Mouse (Mus musculus) neural tube, embryonic 15.5 days (tissue): Measurements from ENCODE around the gene Arl3. TPM values are rescaled to one million over a fixed set of nuclear protein-coding genes. Genes with fewer than 3 reads are reported as not detected.

ENCODE experiments used
- ATAC-seq: fragments of 200-750 bp; cut with Nextera tagmentation; 2 replicates; pipeline ENCODE4 v1.8.0; 2017; ENCODE audit warnings: mild to moderate bottlenecking, moderate TSS enrichment, moderate library complexity; ENCODE audit not compliant: low FRiP score
- H3K27ac ChIP-seq: fragments of 300-500 bp; sonication (generic); replicated peaks from 2 replicates; pipeline ENCODE4 v1.5.1; 2015; ENCODE audit warnings: mild to moderate bottlenecking, inconsistent platforms
- H3K27me3 ChIP-seq: fragments of 300-500 bp; sonication (generic); replicated peaks from 2 replicates; pipeline ENCODE4 v1.6.1; 2015; ENCODE audit warnings: inconsistent platforms
- H3K36me3 ChIP-seq: fragments of 300-500 bp; sonication (generic); 2 replicates; pipeline ENCODE4 v1.6.1; 2015; ENCODE audit warnings: inconsistent platforms
- H3K4me1 ChIP-seq: fragments of 300-500 bp; sonication (generic); 2 replicates; pipeline ENCODE4 v1.6.1; 2015; ENCODE audit warnings: inconsistent platforms
- H3K4me2 ChIP-seq: fragments of 300-500 bp; sonication (generic); 2 replicates; pipeline ENCODE4 v1.6.1; 2015; ENCODE audit warnings: inconsistent platforms, mild to moderate bottlenecking, moderate library complexity
- H3K4me3 ChIP-seq: fragments of 300-500 bp; sonication (generic); replicated peaks from 2 replicates; pipeline ENCODE4 v1.5.1; 2015; ENCODE audit warnings: mild to moderate bottlenecking, inconsistent platforms
- H3K9ac ChIP-seq: fragments of 300-500 bp; sonication (generic); replicated peaks from 2 replicates; pipeline ENCODE4 v1.6.1; 2015; ENCODE audit warnings: mild to moderate bottlenecking, inconsistent platforms
- H3K9me3 ChIP-seq: fragments of 300-500 bp; sonication (generic); replicated peaks from 2 replicates; pipeline ENCODE4 v1.6.1; 2016; ENCODE audit warnings: inconsistent platforms
- WGBS: fragments of 180-500 bp; shearing (Covaris S2); methylation state at CpG from one replicate; pipeline ENCODE4 v1.1.7; 2015; ENCODE audit warnings: mixed read lengths; 5-methylcytosine and 5-hydroxymethylcytosine counted together
- polyA plus RNA-seq: library from polyadenylated mRNA; unstranded; fragments of >200 nt; fragmentation: Nextera tagmentation; extraction: Ambion mirVana; gene quantifications from 2 replicates; pipeline ENCODE4 v1.2.1, GENCODE M21; 2015

The Arl3 gene
- polyA plus RNA-seq, 1 experiment from 2014 or later = 208 TPM

DNA sequence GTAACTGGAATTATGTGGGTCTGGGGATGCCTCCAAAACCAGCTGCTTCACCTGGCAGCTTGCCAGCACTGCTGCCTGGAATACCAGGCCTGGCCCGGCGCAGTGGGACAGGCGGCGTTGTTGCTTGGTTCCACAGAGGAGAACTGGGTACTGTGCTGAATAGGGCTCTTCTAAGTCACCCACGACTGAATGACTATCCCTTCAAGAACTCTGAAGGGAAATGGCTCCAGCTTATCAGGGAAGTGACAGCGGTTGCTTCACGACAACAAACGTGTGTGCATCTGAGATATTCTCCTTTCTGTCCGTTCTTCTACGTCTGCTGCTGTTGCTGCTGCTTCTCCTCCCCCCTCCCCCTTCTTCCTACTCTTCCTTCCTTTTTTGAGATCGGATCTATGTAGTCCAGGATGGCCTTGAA lies 19.4 kb downstream of the Arl3 start:
- WGBS = 31% methylated on average over 11 of the region's 11 CpGs
- Histone ChIP-seq H3K27ac (peak overlapping the region; percentile 54), H3K4me1 (peaks cover 13% of the 10 kb centered on the region), H3K36me3 (peaks cover 52% of the 10 kb centered on the region), H3K9me3 (no peaks in the 10 kb centered on the region), H3K27me3 (no peaks in the 10 kb centered on the region), H3K9ac (no peak overlapping the region), H3K4me3 (no peak overlapping the region), H3K4me2 (peak overlapping the region; percentile 4; the same call in 1 of the 2 replicates)
- 0 out of 2 replicates have a peak, but pooled peaks have one; percentile 74 for ATAC-seq

GRCm38 (mm10) chr19:46552496-46552895 lies 20.5 kb downstream of the Arl3 start:
- WGBS = 87% methylated on average over 3 of the region's 4 CpGs
- no peak overlapping the region for H3K9ac ChIP-seq
- no peak for ATAC-seq
- peaks cover 52% of the 10 kb centered on the region for H3K36me3 ChIP-seq
- peaks cover 18% of the 10 kb centered on the region for H3K4me1 ChIP-seq
- no peak overlapping the region for H3K4me3 ChIP-seq
- H3K9me3 ChIP-seq = no peaks in the 10 kb centered on the region
- no peaks in the 10 kb centered on the region for H3K27me3 ChIP-seq
- H3K4me2 ChIP-seq = no peak overlapping the region
- H3K27ac ChIP-seq = no peak overlapping the region

- Histone ChIP-seq H3K9ac (no peak overlapping the region), H3K4me2 (no peak overlapping the region), H3K36me3 (peaks cover 37% of the 10 kb centered on the region), H3K9me3 (no peaks in the 10 kb centered on the region), H3K4me3 (no peak overlapping the region), H3K27me3 (no peaks in the 10 kb centered on the region), H3K27ac (no peak overlapping the region), H3K4me1 (peaks cover 18% of the 10 kb centered on the region)
- ATAC-seq = no peak
- WGBS = 92% methylated on average over 4 of the region's 4 CpGs
Measured at GRCm38 (mm10) chr19:46550385-46550784, 22.6 kb downstream of the Arl3 start.

- Histone ChIP-seq H3K27ac (peak overlapping the region; percentile 52), H3K4me1 (peaks cover 8% of the 10 kb centered on the region), H3K36me3 (peaks cover 43% of the 10 kb centered on the region), H3K27me3 (no peaks in the 10 kb centered on the region), H3K4me2 (no peak overlapping the region; the same call in 1 of the 2 replicates), H3K9ac (no peak overlapping the region), H3K9me3 (no peaks in the 10 kb centered on the region), H3K4me3 (no peak overlapping the region)
- no peak for ATAC-seq
- 32% methylated on average over 10 of the region's 10 CpGs for WGBS
Measured at GRCm38 (mm10) chr19:46548110-46548509, 24.9 kb downstream of the Arl3 start.

- Histone ChIP-seq H3K9me3 (no peaks in the 10 kb centered on the region), H3K36me3 (peaks cover 48% of the 10 kb centered on the region), H3K27me3 (no peaks in the 10 kb centered on the region), H3K4me1 (peaks cover 5% of the 10 kb centered on the region; the same call in 1 of the 2 replicates), H3K27ac (peak overlapping the region; percentile 52), H3K4me2 (no peak overlapping the region), H3K4me3 (no peak overlapping the region), H3K9ac (no peak overlapping the region)
- ATAC-seq = no peak
- 56% methylated on average over 6 of the region's 6 CpGs for WGBS
Measured at GRCm38 (mm10) chr19:46547565-46547964, 25.4 kb downstream of the Arl3 start.

DNA sequence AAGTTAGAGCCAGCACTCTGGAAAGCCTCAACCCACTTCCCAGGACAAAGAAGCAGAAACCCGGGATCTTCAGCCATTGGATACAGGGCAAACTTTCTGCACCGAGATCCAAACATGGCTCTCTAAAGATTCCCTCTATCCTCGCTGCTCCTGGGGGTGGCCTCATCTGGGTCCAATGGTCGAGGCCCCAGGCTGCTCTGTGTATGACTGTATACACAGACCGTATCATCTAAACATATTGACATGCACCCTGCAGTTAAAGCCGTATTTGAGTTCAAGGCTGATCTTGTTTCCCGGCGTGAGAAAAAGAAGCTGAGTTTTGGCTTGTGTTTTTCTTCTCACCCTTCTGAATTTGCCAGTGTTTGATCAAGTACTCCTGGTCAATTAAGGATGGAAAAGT lies 30.2 kb downstream of the Arl3 start:
- H3K4me2 ChIP-seq = no peak overlapping the region
- no peak overlapping the region for H3K27ac ChIP-seq
- no peak for ATAC-seq
- H3K9ac ChIP-seq = no peak overlapping the region
- peaks cover 48% of the 10 kb centered on the region for H3K36me3 ChIP-seq
- no peaks in the 10 kb centered on the region for H3K9me3 ChIP-seq
- WGBS = 88% methylated on average over 8 of the region's 8 CpGs
- H3K27me3 ChIP-seq = no peaks in the 10 kb centered on the region
- H3K4me3 ChIP-seq = no peak overlapping the region
- H3K4me1 ChIP-seq = no peaks in the 10 kb centered on the region; the same call in 1 of the 2 replicates

- H3K4me1 ChIP-seq = peaks cover 12% of the 10 kb centered on the region
- H3K27me3 ChIP-seq = no peaks in the 10 kb centered on the region
- H3K9ac ChIP-seq = no peak overlapping the region
- no peaks in the 10 kb centered on the region for H3K9me3 ChIP-seq
- H3K4me2 ChIP-seq = no peak overlapping the region
- peaks cover 40% of the 10 kb centered on the region for H3K36me3 ChIP-seq
- no peak overlapping the region for H3K4me3 ChIP-seq
- H3K27ac ChIP-seq = no peak overlapping the region
- ATAC-seq = no peak
- 87% methylated on average over 6 of the region's 6 CpGs for WGBS
Measured at GRCm38 (mm10) chr19:46538213-46538612, 34.8 kb downstream of the Arl3 start.

- H3K36me3 ChIP-seq = peaks cover 32% of the 10 kb centered on the region
- H3K4me1 ChIP-seq = peaks cover 21% of the 10 kb centered on the region
- H3K9ac ChIP-seq = no peak overlapping the region
- no peak overlapping the region for H3K27ac ChIP-seq
- ATAC-seq = no peak
- H3K4me3 ChIP-seq = no peak overlapping the region
- H3K9me3 ChIP-seq = no peaks in the 10 kb centered on the region
- H3K27me3 ChIP-seq = no peaks in the 10 kb centered on the region
- 86% methylated on average over 9 of the region's 9 CpGs for WGBS
- H3K4me2 ChIP-seq = no peak overlapping the region
Measured at GRCm38 (mm10) chr19:46537357-46537756, 35.6 kb downstream of the Arl3 start.

DNA sequence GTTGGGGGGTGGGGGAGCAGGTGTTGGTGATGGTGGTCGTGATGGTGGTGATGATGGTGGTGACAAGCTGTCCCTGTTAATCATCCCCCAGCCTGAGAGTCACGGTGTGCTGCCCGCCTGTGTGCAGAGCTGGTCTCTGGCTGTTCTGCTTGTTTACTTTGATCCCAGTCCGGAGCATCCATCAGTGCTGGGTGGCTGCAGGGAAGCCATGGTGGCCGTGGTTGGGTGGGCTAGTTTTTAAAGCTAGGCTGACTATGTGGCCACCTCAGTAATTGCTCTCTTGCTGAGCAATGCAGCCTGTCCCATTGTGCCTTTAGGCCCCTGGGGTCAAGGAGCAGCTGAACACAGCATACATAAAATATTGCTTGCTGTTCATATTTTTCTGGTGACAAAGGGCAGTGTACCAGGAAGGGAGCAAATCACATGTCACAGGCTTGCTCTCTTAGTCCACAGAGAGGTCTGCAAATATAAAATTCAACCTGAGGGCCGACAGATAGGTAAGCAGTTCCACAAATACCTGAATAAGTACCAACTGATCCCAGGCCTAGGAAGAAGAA lies 38.4 kb downstream of the Arl3 start:
- Histone ChIP-seq H3K27ac (no peak overlapping the region), H3K4me2 (no peak overlapping the region), H3K9me3 (no peaks in the 10 kb centered on the region), H3K4me1 (peaks cover 48% of the 10 kb centered on the region), H3K9ac (no peak overlapping the region), H3K36me3 (peaks cover 8% of the 10 kb centered on the region; the same call in 1 of the 2 replicates), H3K4me3 (no peak overlapping the region), H3K27me3 (no peaks in the 10 kb centered on the region)
- ATAC-seq = no peak
- 30% methylated on average over 6 of the region's 6 CpGs for WGBS

GRCm38 (mm10) chr19:46533525-46533924 lies 39.5 kb downstream of the Arl3 start:
- no peaks in the 10 kb centered on the region for H3K9me3 ChIP-seq
- peaks cover 4% of the 10 kb centered on the region; the same call in 1 of the 2 replicates for H3K36me3 ChIP-seq
- no peak overlapping the region for H3K9ac ChIP-seq
- H3K27me3 ChIP-seq = no peaks in the 10 kb centered on the region
- H3K4me1 ChIP-seq = peaks cover 59% of the 10 kb centered on the region
- no peak for ATAC-seq
- H3K4me2 ChIP-seq = no peak overlapping the region
- peak overlapping the region; percentile 79; the same call in 1 of the 2 replicates for H3K27ac ChIP-seq
- no peak overlapping the region for H3K4me3 ChIP-seq
- WGBS = 64% methylated on average over 5 of the region's 5 CpGs

- ATAC-seq = no peak
- peak overlapping the region; percentile 79 for H3K27ac ChIP-seq
- no peak overlapping the region for H3K9ac ChIP-seq
- H3K36me3 ChIP-seq = peaks cover 4% of the 10 kb centered on the region; the same call in 1 of the 2 replicates
- peaks cover 64% of the 10 kb centered on the region for H3K4me1 ChIP-seq
- H3K9me3 ChIP-seq = no peaks in the 10 kb centered on the region
- H3K4me2 ChIP-seq = no peak overlapping the region
- no peaks in the 10 kb centered on the region for H3K27me3 ChIP-seq
- 54% methylated on average over 4 of the region's 4 CpGs for WGBS
- H3K4me3 ChIP-seq = no peak overlapping the region
Measured at GRCm38 (mm10) chr19:46533066-46533465, 39.9 kb downstream of the Arl3 start.

DNA sequence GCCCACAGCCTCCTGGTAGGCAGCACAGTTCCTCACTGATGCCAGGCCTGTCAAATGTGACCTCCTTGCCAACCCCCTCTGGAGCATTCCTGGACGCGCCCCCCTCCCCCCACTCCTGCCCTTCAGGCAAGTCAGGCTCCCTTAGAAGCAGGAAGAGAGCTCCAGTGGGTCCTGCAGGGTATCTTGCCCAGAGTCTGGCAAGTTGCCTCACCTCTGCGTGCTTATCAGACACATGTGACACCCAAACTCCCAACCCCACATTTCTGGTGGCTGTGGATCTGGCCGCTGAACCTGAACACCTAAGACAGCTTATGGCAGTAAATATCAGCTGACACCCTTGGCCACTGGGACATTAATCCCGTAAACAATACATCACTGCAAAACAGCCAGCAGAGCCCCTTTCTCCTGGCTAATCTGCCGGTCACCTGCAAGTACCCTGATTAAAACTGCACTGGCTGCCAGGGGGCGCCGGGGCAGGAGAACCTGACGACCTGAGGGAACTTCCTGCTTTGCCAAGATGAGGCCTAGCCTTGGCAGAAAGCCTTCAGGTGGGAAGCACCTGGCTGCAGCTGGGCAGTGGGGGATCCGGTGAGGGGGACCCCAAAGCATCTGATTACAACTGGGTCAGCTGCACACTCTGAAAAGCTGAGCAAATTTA lies 40.8 kb downstream of the Arl3 start:
- no peak overlapping the region for H3K4me2 ChIP-seq
- WGBS = 18% methylated on average over 10 of the region's 10 CpGs

More for the DNA sequence above, 40.8 kb downstream of the Arl3 start:
- no peaks in the 10 kb centered on the region for H3K27me3 ChIP-seq
- H3K36me3 ChIP-seq = peaks cover 4% of the 10 kb centered on the region; the same call in 1 of the 2 replicates
- H3K27ac ChIP-seq = peak overlapping the region; percentile 79
- no peak for ATAC-seq
- H3K9me3 ChIP-seq = no peaks in the 10 kb centered on the region
- H3K9ac ChIP-seq = 0 out of 2 replicates have a peak overlapping the region, but pooled peaks have one; percentile 4
- H3K4me1 ChIP-seq = peaks cover 73% of the 10 kb centered on the region
- no peak overlapping the region for H3K4me3 ChIP-seq
